Mouse (Mus musculus) lung, postnatal 0 days (tissue): Measurements from ENCODE around the gene Arl4c.

ENCODE experiments used
- CTCF ChIP-seq: IDR thresholded peaks from 2 replicates; pipeline ENCODE4 v1.5.1; 2016; ENCODE audit warnings: antibody characterized with exemption, mild to moderate bottlenecking
- EP300 ChIP-seq: IDR thresholded peaks from 2 replicates; pipeline ENCODE4 v1.6.1; 2016; ENCODE audit warnings: antibody characterized with exemption, mild to moderate bottlenecking, control low read depth

DNA sequence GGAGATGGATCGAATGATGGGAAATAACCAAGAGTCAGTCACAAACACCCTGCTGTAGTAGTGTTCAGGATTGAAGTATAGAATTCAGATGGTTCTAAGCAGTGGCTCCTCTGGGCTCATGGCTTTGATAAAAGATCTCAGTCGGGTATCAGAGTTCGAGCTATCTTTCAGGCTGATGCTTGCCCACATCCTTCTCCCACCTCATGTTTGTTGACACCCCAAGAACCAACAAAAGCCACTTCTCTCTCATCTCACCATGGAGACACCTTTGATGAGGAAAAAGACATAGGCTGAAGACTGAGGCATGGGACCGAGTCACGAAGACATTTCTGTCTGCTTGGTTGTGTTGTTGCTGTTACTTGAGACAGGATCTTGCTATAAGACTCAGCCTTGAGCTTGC is 57.6 kb downstream of the Arl4c start:
- TF ChIP-seq CTCF (no peak), EP300 (no peak)
